Mouse (Mus musculus): ENCODE results near the gene Acap1.
"Not testable (repeated sequence)": the region's sequence is repeated elsewhere in the genome, so short reads cannot be mapped to it uniquely, and the experiment has no call there.

The Acap1 gene

DNA sequence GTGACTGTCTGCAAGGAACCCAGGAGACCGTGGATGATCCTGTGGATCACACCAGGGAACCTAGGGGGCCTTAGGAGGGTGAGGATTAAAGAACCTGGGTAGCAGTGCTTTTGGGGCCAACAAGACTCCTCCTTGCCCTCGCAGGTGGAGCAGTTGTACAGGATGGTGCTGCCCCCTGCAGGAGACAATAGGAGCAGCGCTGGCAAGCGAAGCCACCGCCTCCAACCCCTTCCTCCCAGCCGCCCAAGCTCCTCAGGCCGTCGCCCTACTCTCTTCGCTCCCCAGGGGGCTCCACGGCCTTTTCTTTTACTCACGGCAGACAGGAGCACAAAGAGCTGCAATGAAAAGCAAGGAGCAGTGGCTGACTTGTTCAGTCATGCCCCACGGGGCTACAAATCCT is 18.5 kb downstream of the Acap1 start:
- no peak for DNase-seq (ENCODE audit: extremely low read depth, low read depth, low spot score)

DNA sequence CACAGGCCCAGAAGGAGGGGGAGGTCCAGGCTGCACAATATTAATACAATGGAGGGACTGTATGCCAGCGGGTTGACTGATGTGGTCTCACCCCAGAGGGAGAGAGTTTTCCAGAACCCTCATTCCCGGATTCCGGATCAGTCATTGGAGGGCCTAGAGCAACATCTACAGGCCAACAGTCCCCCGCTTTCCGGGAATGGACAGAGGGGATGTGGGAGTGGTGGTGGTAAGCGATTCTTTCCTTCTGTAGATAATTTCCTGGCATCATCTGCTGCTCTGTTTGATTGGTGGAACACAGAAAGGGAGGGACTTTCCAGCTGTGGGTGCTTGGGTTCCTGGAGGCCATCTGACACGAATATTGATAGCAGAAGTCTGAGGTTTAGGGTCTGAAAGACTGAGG is 19.2 kb downstream of the Acap1 start:
- no peak for DNase-seq (ENCODE audit: extremely low read depth, low read depth, low spot score)

DNA sequence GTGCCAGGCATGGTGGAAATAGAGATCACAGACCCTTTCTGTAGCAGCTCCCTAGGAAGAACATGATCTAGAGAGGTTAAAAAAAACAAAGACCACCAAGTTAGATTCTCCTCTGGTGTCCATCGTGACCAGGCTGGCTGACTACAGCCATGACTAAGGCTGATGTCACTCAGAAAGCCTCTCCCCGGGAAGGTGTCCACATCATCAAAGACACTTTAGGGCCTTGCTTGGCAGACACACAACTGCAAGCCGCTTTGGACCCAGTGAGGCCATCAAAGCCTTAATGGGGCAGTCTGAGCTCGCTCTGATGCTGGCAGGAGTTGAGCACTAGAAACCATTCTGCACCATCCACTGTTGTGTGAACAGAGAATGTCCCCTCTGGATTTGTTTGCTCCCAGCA is 22.9 kb downstream of the Acap1 start:
- no peak for DNase-seq (ENCODE audit: extremely low read depth, low read depth, low spot score)

DNA sequence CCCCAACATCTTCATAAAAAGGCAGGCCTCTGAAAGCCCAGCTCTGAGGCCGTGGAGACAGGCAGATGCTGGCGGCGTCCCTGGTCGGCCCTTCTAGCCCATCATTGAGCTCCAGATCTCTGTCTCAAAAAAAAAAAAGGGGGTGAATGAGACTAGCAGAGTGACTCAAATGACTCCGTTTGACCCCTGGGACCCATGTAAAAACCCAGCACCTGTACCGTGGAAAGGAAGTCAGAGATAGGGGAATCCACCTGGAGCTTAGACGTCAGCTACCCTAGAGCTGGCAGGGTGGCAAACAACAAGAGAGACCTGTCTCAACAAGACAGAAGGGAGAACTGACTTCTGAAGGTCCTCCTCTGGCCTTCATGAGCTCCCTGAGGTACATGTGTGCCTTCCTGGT is 23.5 kb downstream of the Acap1 start:
- DNase-seq (ENCODE audit: extremely low read depth, low read depth, low spot score): no peak

DNA sequence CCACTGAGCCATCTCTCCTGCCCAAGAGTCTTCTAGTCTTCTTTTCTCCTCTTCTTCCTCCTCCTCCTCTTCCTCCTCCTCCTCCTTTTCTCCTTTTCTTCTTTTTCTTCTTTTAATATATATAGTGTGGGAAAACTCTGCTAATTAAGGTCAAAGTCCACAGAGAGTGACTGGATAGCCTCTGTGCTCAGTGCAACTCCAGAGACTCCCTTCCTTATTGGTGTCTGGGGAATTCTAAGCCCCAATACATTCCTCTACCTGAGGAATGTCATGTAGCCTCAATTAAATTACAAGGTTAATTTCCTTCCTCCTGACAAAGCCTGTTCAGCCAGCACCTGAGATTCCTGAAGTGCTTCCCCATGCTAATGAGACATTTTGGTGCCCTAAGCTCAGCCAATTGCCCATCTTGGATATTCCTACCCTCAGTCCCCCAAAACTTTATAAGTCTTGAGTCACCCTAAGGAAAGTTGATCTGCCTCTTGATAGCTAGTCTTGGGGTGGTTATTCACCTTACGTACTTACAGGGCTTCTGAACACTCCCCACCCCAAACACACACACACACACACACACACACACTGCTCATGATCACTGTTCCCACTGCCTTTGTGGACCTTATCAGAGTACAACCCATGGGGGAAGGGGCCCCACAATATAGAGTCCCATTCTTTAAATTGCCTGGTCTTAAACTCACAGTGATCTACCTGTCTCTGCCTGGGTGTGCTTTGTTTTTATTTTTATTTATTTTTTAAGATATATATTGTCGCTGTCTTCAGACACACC is 24.9 kb downstream of the Acap1 start:
- no peak for DNase-seq (ENCODE audit: extremely low read depth, low read depth, low spot score)

DNA sequence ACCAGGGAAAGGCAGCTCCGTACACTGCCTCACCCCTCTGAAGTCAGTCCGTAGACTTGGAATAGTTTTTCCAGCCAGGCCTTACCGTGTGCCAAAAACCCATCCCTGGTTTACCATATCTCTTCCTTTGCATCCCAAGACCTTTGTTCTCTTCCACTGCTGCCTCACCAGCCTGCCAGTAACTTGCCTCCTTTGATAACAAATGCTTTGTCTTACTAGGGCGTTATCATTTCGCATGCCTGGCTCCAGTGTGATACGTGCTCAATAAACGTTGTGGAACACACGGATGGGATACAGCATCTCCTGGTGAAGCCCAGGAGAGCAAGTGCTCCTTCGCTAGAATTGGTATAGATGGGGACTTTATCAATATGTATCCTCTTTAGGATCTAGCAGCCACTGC is 28.0 kb downstream of the Acap1 start:
- DNase-seq (ENCODE audit: extremely low read depth, low read depth, low spot score): no peak

DNA sequence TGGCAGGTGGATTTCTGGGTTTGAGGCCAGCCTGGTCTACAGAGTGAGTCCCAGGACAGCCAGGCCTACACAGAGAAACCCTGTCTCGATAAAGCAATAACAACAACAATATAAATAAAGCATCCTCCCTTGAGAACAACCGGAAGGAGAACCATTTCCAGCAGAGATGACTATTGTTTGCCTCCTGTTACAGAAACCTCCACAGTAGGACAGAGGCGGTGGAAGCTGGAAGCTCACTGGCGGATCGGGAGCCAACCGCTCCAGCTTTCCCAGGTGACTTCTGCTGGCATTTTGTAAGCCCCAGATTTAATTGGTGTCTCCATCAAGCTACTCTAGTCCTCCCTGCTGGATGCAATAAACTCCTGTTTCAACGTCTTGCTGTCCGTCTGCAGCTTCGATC is 29.8 kb downstream of the Acap1 start:
- DNase-seq (ENCODE audit: extremely low read depth, low read depth, low spot score): no peak

DNA sequence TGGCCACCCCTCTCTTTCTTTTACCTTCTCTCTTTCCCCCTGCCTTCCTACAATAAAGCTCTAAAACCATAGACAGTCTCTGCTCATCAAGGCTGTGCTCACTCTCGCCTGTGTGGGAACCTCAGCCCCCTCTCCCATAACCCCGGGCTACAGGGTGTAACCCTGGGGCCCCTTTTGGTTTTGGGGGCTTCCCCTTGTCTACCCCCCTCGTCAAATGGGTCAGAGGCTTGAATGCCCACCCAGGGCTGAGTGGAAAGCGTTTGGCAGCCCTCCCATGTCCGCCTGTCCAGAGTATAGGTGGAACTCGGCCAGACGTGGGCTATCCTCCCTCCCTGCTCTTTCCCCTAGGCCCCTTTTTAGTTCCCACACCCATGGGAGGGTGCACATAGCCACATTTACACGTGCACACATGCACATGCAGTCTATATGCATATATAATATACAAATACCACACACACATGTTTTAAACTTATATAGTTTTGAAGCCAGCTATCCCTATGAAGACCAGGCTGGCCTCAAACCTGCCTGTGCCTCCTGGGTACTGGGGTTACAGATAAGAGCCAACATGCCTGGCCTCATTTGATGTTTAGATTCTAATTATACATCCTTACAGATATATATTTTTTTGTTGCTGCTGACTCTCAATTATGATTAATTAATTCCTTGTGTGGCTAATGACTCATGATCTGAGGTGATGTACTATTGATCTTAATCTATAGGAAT is 31.0 kb downstream of the Acap1 start:
- DNase-seq (ENCODE audit: extremely low read depth, low read depth, low spot score): no peak

DNA sequence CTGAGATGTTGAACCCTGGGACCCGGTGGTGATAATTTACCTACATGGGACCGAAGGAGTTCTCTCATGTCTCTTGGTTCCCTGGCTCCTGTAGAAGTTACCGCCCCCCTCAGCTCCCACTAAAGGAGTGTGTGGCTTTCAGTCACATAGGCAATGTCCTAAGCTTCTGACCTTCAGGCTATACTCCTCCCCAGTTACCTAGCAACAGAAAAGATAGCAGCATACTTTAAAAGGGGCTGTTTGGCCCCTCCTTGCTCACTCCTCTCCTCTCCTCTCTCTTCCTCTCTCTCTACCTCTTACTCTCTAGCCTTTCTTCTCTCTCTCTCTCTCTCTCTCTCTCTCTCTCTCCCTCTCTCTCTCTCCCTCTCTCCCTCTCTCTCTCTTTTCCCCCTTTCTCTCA is 31.6 kb downstream of the Acap1 start:
- not testable (repeated sequence) for DNase-seq (ENCODE audit: extremely low read depth, low read depth, low spot score)

DNA sequence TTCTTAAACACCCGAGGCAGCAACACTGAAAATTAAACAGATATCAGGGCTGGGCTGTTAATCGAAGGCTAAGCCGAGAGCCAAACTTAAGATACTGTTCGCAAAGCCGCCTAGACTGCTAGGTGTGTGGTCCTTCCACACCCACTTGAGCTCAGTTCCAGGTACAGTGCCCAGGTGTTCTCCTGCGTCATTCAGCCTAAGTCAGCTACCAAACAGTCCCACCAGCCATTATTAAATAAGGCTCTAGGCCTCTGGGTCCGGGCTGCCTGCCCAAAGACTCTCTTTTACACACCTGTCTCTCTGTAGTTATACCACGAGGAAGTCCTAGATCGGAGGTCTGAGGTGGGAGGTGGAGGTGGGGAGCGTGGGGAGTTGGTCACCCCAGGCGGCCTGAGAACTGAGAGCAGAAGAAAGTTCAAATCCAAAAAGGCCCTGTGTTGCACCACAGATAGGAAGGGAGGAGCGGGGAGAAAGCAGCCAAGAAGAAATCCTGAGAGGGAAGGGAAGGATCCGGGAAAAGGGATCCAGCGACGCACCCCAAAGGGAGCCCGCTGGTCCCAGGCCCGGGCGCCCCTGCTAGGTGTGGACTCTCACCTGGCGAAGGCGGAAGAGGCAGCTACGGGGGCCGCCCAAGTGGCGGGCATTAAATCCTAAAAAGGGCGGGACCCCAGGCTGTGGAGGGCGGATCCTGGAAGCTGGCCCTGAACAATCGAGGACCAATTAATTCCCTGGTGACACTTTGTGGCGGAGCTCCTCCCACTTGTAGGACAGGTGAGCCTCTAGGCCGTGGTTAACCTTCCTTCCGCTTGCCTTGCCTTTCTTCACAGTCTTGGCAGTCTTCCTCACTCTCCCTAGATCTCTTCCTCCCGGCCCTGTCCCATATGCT is 37.0 kb downstream of the Acap1 start, which contains the start of gene Tnk1:
Gene Tnk1, minus strand, starts transcription at position 618 of the 886 bp plus-strand sequence.
- no peak for DNase-seq (ENCODE audit: extremely low read depth, low read depth, low spot score)

DNA sequence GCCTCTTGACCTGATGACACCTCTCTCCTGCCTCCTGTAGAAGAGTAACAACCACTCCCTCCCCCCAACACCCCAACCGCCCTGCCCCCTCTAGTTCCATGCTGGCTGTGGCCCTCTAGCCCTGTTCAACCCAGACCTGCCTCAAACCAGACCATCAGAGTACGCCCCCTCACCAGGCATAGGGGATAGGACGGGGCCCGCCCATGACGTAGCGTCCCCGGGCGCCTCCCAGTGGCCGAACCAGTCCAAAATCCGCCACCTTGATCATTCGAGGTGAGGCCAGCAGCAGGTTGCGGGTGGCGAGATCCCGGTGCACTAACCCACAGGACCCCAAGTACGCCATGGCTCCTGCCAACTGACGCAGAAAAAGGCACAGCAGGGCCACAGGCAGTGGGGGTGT is 40.0 kb downstream of the Acap1 start:
- DNase-seq (ENCODE audit: extremely low read depth, low read depth, low spot score): no peak

DNA sequence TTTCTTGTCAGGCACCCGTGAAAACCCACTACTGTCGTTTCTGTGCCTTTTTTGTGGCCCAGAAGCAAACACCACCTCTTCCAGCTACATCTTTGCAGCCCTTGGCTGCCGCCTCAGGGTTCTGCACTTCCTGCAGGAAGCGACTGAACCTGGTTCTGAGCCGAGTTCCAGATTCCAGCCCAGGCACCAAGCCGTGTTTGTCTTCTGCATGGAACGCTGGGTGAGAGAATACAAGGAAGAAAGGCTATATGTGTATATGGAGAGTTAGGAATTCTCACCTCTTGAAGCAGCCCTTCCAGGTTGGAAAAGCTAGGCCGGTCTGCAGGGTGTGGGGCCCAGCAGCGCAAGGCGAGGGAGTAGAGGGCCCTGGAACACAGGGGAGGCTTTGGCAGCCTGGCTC is 40.7 kb downstream of the Acap1 start:
- DNase-seq (ENCODE audit: extremely low read depth, low read depth, low spot score): no peak

DNA sequence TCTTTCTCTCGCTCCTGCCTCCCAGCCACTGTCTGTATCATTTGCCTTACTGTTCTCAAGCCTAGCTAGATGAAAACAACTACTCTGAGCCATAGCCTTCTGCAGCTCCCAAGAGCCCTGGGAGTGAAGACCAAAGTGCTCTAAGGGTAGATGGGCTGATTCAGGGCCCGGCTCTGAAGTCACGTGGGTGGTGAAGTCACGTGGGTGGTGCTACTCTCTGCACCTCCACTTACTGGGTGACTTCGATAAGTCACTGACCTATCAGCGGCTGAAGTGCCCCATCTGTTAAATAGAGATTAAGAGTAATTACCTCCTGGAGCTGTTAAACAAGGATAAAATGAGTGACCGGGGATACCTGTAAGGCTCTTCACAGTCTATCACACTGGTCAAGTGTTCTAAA is 41.3 kb downstream of the Acap1 start:
- DNase-seq (ENCODE audit: extremely low read depth, low read depth, low spot score): no peak

DNA sequence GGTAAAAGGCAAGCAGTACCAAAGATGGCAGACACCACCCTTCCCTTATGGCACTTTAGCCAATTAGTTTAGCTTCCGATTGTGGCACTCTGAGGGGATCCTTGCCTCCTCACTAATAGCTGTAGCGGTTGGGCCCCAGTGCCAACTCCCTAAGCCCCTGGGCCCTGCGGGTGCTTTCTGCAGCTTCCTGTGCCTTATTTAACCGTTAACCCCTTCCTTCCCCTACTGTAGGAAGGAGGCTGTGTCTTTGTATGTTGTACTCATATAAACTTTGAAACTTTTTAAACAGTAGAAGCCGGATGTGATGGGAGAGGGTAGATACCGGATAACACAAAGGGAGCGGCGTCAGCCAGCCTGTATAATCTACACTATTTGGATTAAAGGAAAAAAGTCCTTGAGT is 44.6 kb downstream of the Acap1 start:
- no peak for DNase-seq (ENCODE audit: extremely low read depth, low read depth, low spot score)

DNA sequence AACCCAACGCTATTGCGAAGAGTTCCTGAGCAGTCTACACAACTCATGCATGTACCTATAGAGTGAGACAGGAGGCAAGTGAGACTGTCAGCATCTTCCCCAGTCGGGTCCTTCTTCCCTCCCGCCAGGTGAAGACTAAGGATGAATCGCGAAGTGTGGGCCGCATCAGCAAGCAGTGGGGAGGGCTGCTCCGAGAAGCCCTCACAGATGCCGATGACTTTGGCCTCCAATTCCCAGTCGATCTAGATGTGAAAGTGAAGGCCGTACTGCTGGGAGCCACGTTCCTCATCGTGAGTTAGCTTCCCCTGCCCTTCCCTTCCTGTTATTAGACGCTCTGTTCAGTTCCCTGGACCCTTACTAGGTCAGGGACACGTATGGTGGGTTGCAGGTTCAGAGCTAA is 45.5 kb downstream of the Acap1 start:
- no peak for DNase-seq (ENCODE audit: extremely low read depth, low read depth, low spot score)

DNA sequence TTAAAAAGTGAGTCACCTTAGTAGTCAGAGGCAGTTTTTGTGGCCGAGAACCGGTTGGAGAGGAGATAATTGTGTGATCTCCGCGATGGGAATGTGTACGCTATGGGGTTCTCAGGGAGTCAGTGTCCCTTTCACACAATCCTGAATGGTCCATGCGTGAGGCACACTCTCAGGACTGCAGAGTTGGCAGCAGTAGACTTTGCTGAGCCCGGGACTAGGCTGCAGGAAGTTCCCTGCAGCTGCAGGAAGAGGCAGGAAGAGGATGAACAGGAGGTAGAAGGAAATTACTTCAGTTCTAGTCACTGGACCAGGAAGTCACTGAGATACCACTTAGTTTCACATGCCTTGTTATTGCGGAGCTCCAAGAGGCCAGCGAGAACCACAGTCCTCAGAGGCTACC is 46.2 kb downstream of the Acap1 start:
- DNase-seq (ENCODE audit: extremely low read depth, low read depth, low spot score): no peak

DNA sequence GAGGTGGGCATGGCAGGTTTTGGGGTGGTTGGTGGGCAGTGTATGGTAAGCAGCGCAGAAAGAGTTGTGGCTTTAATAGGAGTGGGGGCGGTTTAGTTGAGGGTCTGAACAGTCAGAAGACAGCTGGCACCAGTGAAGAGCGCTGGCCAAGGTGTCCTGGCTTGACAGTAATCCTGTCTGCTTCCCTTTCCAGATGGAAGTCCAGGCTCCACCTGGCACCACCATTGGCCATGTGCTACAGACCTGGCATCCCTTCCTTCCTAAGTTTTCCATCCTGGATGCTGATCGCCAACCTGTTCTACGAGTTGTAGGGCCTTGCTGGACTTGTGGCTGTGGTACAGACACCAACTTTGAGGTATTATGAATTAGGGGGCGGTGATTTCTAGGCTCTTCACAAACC is 47.3 kb downstream of the Acap1 start:
- no peak for DNase-seq (ENCODE audit: extremely low read depth, low read depth, low spot score)

DNA sequence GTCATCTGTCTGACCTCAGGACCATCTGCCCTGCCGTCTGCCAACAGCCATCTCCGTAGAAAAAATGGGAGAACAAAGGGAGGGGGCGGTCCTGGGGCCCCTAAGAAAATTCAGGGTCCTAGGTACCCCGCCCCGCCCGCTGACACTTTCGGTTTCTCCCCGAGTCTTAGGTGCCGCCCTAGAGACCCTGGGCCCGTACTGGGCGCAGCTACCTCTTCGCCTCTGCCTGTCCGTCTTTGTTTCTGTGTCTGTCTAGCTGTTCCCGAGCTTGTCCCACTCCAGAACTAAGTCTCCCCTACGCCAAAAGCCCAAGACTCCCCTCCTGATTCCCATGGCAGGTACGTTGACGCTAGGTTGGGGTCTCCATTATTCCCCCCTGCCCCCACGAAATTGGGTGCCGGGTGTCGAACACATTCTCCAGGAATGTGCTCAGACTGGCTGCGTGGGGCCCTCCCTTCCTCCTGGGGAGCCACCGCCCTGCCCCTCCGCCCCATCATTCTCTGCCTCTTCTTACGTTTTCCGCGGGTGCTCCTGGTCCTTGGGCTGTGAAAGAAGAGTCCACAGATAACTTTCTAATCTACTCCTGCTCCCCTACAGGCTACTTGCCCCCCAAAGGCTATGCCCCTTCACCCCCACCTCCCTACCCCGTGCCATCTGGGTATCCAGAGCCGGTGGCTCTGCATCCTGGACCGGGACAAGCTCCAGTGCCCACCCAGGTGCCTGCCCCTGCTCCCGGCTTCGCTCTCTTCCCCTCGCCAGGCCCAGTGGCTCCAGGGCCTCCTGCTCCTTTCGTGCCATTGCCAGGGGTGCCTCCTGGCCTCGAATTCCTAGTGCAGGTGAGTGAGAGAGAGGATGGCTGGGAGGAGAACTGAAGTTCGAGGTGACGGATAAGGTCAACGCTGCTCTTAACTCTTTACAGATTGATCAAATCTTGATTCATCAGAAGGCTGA is 48.3 kb downstream of the Acap1 start:
- no peak for DNase-seq (ENCODE audit: extremely low read depth, low read depth, low spot score)

DNA sequence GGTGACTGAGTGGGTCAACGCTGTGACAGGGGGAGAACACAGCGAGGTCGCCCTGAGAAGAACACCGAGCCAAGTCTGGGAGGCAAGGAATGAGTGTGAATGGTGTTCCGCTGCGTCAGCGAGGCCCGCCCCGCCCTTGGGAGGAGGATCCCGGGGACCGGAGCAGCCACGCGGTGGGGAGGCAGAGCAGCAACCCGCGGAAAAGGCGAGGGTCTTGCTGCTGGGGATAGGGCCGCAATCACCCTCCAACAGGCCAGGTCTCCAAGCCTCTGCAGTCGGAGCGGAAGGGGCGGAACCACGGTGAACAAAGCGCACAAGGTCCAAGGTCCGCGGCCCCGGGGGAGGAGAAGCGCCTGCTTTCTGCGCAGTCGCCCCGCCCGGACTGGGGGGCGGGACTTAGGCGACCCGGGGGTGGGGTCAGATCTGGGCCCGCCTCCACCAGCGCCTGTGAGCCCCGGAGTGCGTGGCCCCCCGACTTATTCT is 49.1 kb downstream of the Acap1 start, which contains the start of gene Plscr3:
Gene Plscr3, plus strand, starts transcription at position 179 of the 483 bp plus-strand sequence.
- no peak for DNase-seq (ENCODE audit: extremely low read depth, low read depth, low spot score)

DNA sequence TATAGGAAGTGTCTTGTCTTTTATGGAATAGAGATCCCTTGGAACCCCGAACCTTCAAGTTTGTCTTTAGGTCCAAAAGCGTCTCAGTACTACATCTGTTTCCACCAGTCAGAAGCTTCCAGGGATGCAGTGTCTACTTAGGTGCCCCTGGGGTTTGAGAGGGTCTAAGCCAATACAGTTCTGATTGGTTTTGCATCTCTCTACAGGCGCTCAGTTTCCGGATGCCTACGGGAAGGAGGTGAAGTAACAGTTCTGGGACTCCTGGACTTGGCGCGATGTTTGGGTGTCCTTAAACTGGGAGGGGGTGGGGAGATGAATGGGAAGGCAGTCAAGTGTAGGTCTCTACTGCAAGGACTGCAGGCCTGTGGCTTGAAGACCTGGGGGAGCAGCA is 56.6 kb downstream of the Acap1 start:
- DNase-seq (ENCODE audit: extremely low read depth, low read depth, low spot score): no peak

All from fat pad, adult 2 months (tissue).